Mouse (Mus musculus): ENCODE results near the gene Fgf22.

DNA sequence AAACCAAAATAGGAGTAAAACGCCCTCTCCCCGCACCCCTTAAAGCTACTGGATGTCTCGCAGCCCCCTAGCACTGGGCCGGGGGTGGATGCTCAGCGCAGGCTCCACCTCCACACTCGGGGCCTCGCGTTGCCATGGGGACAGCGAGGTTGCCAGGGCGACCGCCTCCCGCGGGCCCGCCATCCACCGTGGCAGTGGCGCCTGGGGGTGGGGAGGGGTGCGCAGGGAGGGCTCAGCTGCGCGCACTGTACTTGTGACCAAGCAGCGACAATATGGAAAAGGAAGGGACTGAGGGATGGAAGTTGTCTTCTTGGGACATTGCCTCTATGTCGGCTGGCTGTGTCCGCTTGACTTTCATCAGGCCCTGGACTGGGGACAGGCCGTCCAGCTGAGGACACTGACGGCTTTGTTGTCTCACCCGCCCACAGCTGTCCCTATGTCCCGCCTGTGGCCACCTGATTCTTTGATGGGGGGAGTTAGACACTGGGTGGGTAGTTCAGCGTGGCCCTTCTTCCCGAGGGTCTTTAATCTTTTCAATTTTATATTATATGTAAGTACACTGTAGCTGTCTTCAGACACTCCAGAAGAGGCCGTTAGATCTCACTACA, 48.9 kb downstream of the Fgf22 start:
- TF ChIP-seq CTCF (IDR thresholded peaks at IDR 0.05; ENCODE audit: extremely low read depth, insufficient read length, insufficient replicate concordance, low read depth, low read length), result no peak
- TF ChIP-seq POLR2A (IDR thresholded peaks at IDR 0.05; ENCODE audit: low read depth, low read length), result no peak

Data from small intestine, adult 2 months (tissue).